Mouse (Mus musculus) gastrocnemius, postnatal 4 days (tissue): Measurements from ENCODE around the gene Btbd35f25. TPM values are rescaled to one million over a fixed set of nuclear protein-coding genes. Genes with fewer than 3 reads are reported as not detected.
"Not testable (repeated sequence)": the region's sequence is repeated elsewhere in the genome, so short reads cannot be mapped to it uniquely, and the experiment has no call there.

ENCODE experiments used
- DNase-seq, 2 experiments: peaks; one replicate each; pipeline ENCODE4 v3.0.0; 2021 to 2022; ENCODE audit warnings: low spot score in 2 of 2, mixed read lengths in 2 of 2
- long read RNA-seq, 2 experiments: library from polyadenylated mRNA; stranded (forward); transcript quantifications; one replicate each; pipeline ENCODE4 v2.0.0; 2021
- total RNA-seq, 2 experiments: library from RNA; stranded (reverse); gene quantifications; 2 replicates each; pipeline ENCODE4 v1.2.3; 2021

Btbd35f25 gene
- total RNA-seq = not detected
- long read RNA-seq, experiment 1 = 0 reads
- long read RNA-seq, experiment 2 = 0 reads

- not testable (repeated sequence) for DNase-seq
Observed at GRCm38 (mm10) chrX:31717056-31717455, at the start of gene Btbd35f25. Gene Btbd35f25 (minus strand): TSS chrX:31717156.

DNA sequence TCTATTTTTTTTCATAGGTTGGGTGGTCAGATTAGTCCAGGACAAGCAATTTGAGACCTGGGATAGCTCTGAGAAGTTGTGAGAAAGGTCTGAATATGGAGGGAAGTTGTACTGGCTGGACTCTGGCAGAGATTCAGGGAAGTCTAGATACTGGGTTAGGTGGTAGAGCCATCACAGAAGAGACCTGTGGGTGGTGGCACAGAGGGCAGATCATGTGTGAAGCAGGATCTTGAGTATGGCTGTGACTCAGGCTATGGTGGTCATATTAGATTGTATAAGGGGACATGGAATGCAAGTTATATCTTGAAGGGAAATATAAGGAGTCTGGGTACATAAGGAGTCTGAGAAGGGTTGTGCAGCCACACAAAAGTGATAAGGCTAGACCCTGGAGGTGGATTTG, 49.3 kb upstream of the Btbd35f25 start:
- DNase-seq = no peak

DNA sequence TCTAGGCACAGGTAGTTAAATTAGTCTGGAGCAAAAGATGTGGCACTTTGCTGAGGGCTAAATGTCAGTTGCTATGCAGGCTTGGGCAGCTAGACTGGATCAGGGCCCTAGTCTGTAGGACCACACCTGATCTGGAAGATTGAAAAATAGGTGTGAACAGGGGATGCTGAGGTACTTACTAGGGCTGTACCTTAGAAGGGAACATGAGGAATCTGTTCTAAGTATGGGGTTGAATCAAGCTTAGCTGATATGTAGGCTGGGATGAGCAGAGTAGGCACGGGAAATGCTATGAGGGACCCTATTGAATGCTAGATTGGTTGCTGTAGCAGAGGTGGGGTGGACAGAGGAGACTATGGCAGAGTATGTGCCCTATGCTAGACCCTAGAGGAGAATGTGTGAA, 47.0 kb upstream of the Btbd35f25 start:
- no peak for DNase-seq

DNA sequence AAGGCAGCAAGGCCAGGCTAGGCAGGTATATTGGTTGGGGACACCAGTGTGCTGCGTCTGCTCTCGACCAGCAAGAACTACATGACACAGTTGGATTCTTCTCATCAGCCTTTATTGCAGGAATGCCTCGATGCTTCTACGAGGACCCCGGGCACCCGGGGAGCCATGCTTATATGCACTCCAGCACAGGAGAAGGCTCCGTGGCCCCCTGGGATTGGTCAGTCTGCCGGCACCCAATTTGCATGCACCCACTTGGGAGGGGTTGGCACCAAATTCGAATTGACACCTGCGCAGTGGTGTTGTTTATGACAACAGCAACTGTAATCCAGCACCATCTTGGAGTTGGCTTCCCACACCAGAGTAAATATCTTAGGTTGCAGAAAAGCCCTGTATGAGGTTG, 28.1 kb upstream of the Btbd35f25 start:
- DNase-seq = no peak

DNA sequence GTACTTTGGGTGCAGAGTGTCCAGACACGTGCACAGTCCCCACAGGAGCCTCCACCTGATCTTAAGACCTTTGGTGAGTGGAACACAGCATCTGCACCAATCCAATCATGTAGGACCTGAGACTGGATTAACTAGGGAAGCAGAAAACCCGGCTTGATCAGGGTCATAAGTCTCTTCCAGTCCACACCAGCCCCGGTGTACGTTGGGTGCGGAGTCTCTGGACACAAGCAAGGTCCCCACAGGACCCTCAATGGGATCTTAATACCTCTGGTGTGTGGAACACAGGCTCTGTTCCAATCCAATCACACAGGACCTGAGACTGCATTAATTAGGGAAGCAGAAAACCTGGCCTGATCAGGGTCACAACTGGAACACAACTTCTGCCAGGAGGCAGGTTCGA, 20.0 kb upstream of the Btbd35f25 start:
- DNase-seq = no peak

Other genes starting within 250 kb of the Btbd35f25 start
- gene Gm21883, start 142.9 kb downstream of the Btbd35f25 start, total RNA-seq = not detected
- not detected for gene Spin2e, start 98.2 kb downstream of the Btbd35f25 start, total RNA-seq
- not detected for gene Gm21637, start 244.9 kb upstream of the Btbd35f25 start, total RNA-seq